Mouse (Mus musculus) mouse embryonic stem cell (cell line): ENCODE results near the gene Map2k1.

Experiments
- in situ Hi-C, 2 experiments: fragments of 300-500 bp; cut with MboI; formaldehyde crosslinking; loops; 1 replicate in 1 of 2; 3 replicates in 1 of 2; pipeline ENCODE4 v1.14.3; 2019 to 2020; ENCODE audit warnings: low sequenced_read_pairs in 2 of 2, low pct_unique_long_range_greater_than_20kb in 1 of 2, mixed read lengths in 1 of 2; ENCODE audit not compliant: unreplicated experiment in 1 of 2

The Map2k1 gene

GRCm38 (mm10) chr9:64256204-64256603 lies 2.8 kb upstream of the Map2k1 start:
- in situ Hi-C loops, result no loop called here

GRCm38 (mm10) chr9:64255422-64255821 lies 2.0 kb upstream of the Map2k1 start:
- in situ Hi-C loops, result no loop called here

GRCm38 (mm10) chr9:64252591-64253020 lies 825 bp downstream of the Map2k1 start:
- in situ Hi-C loops, result no loop called here

- in situ Hi-C loops, result no loop called here
Measured at GRCm38 (mm10) chr9:64250111-64250730, 3.2 kb downstream of the Map2k1 start.

- in situ Hi-C loops, result no loop called here
Measured at GRCm38 (mm10) chr9:64249371-64249770, 4.1 kb downstream of the Map2k1 start.

- in situ Hi-C loops, result no loop called here
Measured at GRCm38 (mm10) chr9:64242381-64242831, 11.0 kb downstream of the Map2k1 start.

- in situ Hi-C loops, result no loop called here
Measured at GRCm38 (mm10) chr9:64240681-64241080, 12.8 kb downstream of the Map2k1 start.

- in situ Hi-C loops, result no loop called here
Measured at GRCm38 (mm10) chr9:64240116-64240515, 13.3 kb downstream of the Map2k1 start.

- in situ Hi-C loops, result no loop called here
Measured at GRCm38 (mm10) chr9:64236056-64236455, 17.4 kb downstream of the Map2k1 start.

GRCm38 (mm10) chr9:64234768-64235435 lies 18.5 kb downstream of the Map2k1 start, which contains the start of gene Uchl4:
TSS of gene Uchl4 (plus strand) at chr9:64235201.
- in situ Hi-C loops, result no loop called here

GRCm38 (mm10) chr9:64233656-64234055 lies 19.8 kb downstream of the Map2k1 start:
- in situ Hi-C loops, result no loop called here

GRCm38 (mm10) chr9:64232257-64232957 lies 21.0 kb downstream of the Map2k1 start:
- in situ Hi-C loops, result no loop called here

GRCm38 (mm10) chr9:64231674-64232073 lies 21.8 kb downstream of the Map2k1 start:
- in situ Hi-C loops, result no loop called here

- in situ Hi-C loops, result no loop called here
Measured at GRCm38 (mm10) chr9:64231171-64231570, 22.3 kb downstream of the Map2k1 start.

GRCm38 (mm10) chr9:64228972-64229371 lies 24.5 kb downstream of the Map2k1 start:
- in situ Hi-C loops, result no loop called here

GRCm38 (mm10) chr9:64227736-64228135 lies 25.7 kb downstream of the Map2k1 start:
- in situ Hi-C loops, result no loop called here

GRCm38 (mm10) chr9:64225805-64226204 lies 27.6 kb downstream of the Map2k1 start:
- in situ Hi-C loops, result no loop called here

GRCm38 (mm10) chr9:64222098-64222497 lies 31.3 kb downstream of the Map2k1 start:
- in situ Hi-C loops, result no loop called here

- in situ Hi-C loops, result no loop called here
Measured at GRCm38 (mm10) chr9:64221480-64221879, 32.0 kb downstream of the Map2k1 start.
